Mouse (Mus musculus) right cerebral cortex, postnatal 4 days (tissue): ENCODE measurements around the gene 1700011L22Rik.

ENCODE experiments used
- DNase-seq: peaks from one replicate; pipeline ENCODE4 v3.0.0-alpha.2; 2022

Gene 1700011L22Rik

GRCm38 (mm10) chr8:79164336-79164735 is 84.0 kb downstream of the 1700011L22Rik start:
- DNase-seq: no peak

- DNase-seq: peak; percentile 61
These were observed 85.6 kb downstream of the 1700011L22Rik start for GRCm38 (mm10) chr8:79162533-79163308.

- DNase-seq: no peak
These were observed 87.1 kb downstream of the 1700011L22Rik start for GRCm38 (mm10) chr8:79161172-79161778.
